Mouse (Mus musculus) monocyte, adult 5-6 weeks (primary cell): ENCODE results near the gene Mrvi1. TPM values are rescaled to one million over a fixed set of nuclear protein-coding genes. Genes with fewer than 3 reads are reported as not detected.

ENCODE experiments used
- ATAC-seq: fragments of 153-309, 156-312 bp; replicated peaks from 2 replicates; pipeline ENCODE4 v1.8.0; 2017; ENCODE audit warnings: mild to moderate bottlenecking; ENCODE audit not compliant: low TSS enrichment, insufficient number of reproducible peaks, severe bottlenecking, poor library complexity, low FRiP score
- total RNA-seq: library from RNA; stranded (forward); fragments of 200-1000, 200-491, 200-594 nt; gene quantifications from 3 replicates; pipeline ENCODE4 v1.2.3, GENCODE M21; 2017

Mrvi1 gene
- total RNA-seq, 1 experiment from 2014 or later, result 0.19 TPM

DNA sequence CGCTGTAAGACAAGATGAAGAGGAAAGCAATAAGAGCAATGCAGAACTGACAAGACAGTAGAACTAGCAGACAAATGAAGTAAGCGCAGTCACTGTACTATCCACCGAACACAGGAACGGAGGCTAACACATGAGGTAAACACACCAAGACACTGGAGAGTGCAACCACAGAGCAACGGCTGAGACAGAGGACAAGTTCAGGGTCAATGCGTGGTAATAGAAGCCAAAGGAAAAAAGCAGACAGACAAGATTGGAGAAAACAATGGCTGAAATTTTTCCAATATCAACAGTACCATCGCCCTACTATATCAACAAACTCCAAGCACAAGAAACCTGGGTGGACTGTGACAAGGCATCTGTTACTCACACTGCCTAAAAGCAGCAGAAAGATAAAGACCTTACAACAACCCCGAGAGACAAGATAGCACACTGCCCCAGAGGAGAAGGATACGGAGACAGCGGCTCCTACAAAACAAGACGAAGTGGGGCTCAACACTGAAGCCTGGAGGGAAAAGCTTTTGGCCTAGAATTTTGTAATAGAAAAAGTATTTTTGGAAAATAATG is 163.4 kb downstream of the Mrvi1 start:
- no peak for ATAC-seq

Other genes starting within 250 kb of the Mrvi1 start
- gene Ampd3, start 214.3 kb downstream of the Mrvi1 start, total RNA-seq, result 13.4 to 25.6 TPM (median 13.7 TPM) in 3 replicates
- 19.8 to 50.6 TPM (median 21.2 TPM) in 3 replicates for gene Rnf141, start 138.0 kb downstream of the Mrvi1 start, total RNA-seq
- gene Lyve1, start 119.2 kb downstream of the Mrvi1 start, total RNA-seq, result not detected in 3 replicates
- gene Ctr9, start 46.5 kb upstream of the Mrvi1 start, total RNA-seq, result 45.3 to 55.4 TPM (median 55.0 TPM) in 3 replicates
- 604 to 1,278 TPM (median 709 TPM) in 3 replicates for gene Eif4g2, start 100.6 kb upstream of the Mrvi1 start, total RNA-seq